In the genomic region with DNA sequence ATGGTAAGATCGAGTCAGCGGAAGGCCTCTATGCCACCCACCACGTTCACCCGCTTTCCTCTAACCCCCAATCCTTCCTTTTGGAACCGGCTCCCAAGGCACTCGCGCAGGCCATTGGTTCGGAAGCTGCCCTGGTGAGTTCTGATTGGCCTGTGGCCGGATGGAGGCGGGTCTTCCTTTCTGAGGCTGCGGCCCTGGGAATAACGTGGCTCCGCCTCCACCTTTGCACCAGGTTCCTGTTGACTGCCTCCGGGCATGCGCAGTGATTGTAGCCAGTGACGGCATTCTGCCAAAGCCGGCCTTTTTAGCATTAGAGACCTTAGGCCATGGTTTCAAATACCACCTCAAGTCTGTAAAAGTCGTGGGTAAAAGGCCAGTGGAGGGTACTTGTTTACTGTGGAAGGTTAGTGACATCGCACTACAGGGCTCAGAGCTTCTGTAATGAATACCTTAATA, we compare ENCODE assay signal across 8 mouse cellular contexts. TPM values are rescaled to one million over a fixed set of nuclear protein-coding genes. Genes with fewer than 3 reads are reported as not detected.
DNase-seq lines count a peak whose midpoint lies in the region; ATAC-seq lines count a peak whose summit lies in the region.

No protein-coding gene starts in this region.

- H3K4me2 ChIP-seq in forebrain, embryonic 14.5 days (ENCODE audit: low read length), result peak overlapping the region; percentile 41
- H3K4me2 ChIP-seq in neural tube, embryonic 15.5 days, result peak overlapping the region; percentile 42

- H3K4me3 ChIP-seq in forebrain, embryonic 14.5 days (ENCODE audit: low read depth, low read length), result peak overlapping the region; percentile 17; the same call in 1 of the 2 replicates
- H3K4me3 ChIP-seq in neural tube, embryonic 15.5 days (replicated peaks), result peak overlapping the region; percentile 29

- ATAC-seq in forebrain, embryonic 14.5 days, result peak; percentile 94
- peak; percentile 93 for ATAC-seq in neural tube, embryonic 15.5 days (ENCODE audit: low FRiP score)

- no peaks in the 10 kb centered on the region for H3K27me3 ChIP-seq in forebrain, embryonic 14.5 days (replicated peaks; ENCODE audit: control insufficient read depth, insufficient read depth, low read length)
- H3K27me3 ChIP-seq in neural tube, embryonic 15.5 days (replicated peaks), result no peaks in the 10 kb centered on the region

- DNase-seq in ES-CJ7 (ENCODE audit: low read depth, low spot score), result peak; percentile 96
- peak; percentile 97 for DNase-seq in cerebellum, adult 11 months
- peak; percentile 97 for DNase-seq in forebrain, embryonic 14.5 days (ENCODE audit: low spot score)
- DNase-seq in heart, postnatal 14 days, result peak; percentile 93 to 95
- peak; percentile 97 for DNase-seq in layer of hippocampus, adult 11-12 months (ENCODE audit: low spot score)
- DNase-seq in lung, adult 18-20 months, result peak; percentile 97 to 98
- DNase-seq in testis, postnatal 14 days (ENCODE audit: low spot score), result peak; percentile 96

- no peaks in the 10 kb centered on the region for H3K36me3 ChIP-seq in forebrain, embryonic 14.5 days (ENCODE audit: control insufficient read depth, insufficient read depth, low read length)
- H3K36me3 ChIP-seq in neural tube, embryonic 15.5 days, result no peaks in the 10 kb centered on the region

- H3K27ac ChIP-seq in forebrain, embryonic 14.5 days (ENCODE audit: low read depth, low read length), result 0 out of 2 replicates have a peak overlapping the region, but pooled peaks have one; percentile 27
- H3K27ac ChIP-seq in neural tube, embryonic 15.5 days (replicated peaks), result peak overlapping the region; percentile 74

- H3K9ac ChIP-seq in forebrain, embryonic 14.5 days (ENCODE audit: low read length), result no peak overlapping the region
- H3K9ac ChIP-seq in neural tube, embryonic 15.5 days (replicated peaks), result no peak overlapping the region

- WGBS in forebrain, embryonic 14.5 days, result 35% methylated on average over 18 of the region's 19 CpGs
- 14% methylated on average over 19 of the region's 19 CpGs for WGBS in neural tube, embryonic 15.5 days

- H3K9me3 ChIP-seq in forebrain, embryonic 14.5 days (replicated peaks; ENCODE audit: control insufficient read depth, low read length), result no peaks in the 10 kb centered on the region
- no peaks in the 10 kb centered on the region for H3K9me3 ChIP-seq in neural tube, embryonic 15.5 days (replicated peaks)

- intact Hi-C loops in heart, postnatal 14 days (cut with DNase I), result no loop called here

- peaks cover 3% of the 10 kb centered on the region; the same call in 1 of the 2 replicates for H3K4me1 ChIP-seq in forebrain, embryonic 14.5 days (ENCODE audit: control insufficient read depth, insufficient read depth, low read length)
- peaks cover 5% of the 10 kb centered on the region; the same call in 1 of the 2 replicates for H3K4me1 ChIP-seq in neural tube, embryonic 15.5 days

RNA-seq across cellular contexts. Expression of a gene that starts 6.5 kb away (rescaled TPM):
- polyA plus RNA-seq in forebrain, embryonic 14.5 days (2014; fragmentation: Nextera tagmentation; extraction: Ambion mirVana), result 0.15 and 0.33 TPM in 2 replicates
- total RNA-seq in heart, postnatal 14 days (2021), result 1 to 10 TPM; 2.7 to 4.0 TPM
- 0.14 and 2.0 TPM in 2 replicates for polyA plus RNA-seq in neural tube, embryonic 15.5 days (2015; fragmentation: Nextera tagmentation; extraction: Ambion mirVana)

RNA-seq across cellular contexts. Expression of a gene that starts 22.3 kb away (rescaled TPM):
- polyA plus RNA-seq in forebrain, embryonic 14.5 days (2014; fragmentation: Nextera tagmentation; extraction: Ambion mirVana), result 42.8 and 47.7 TPM in 2 replicates
- total RNA-seq in heart, postnatal 14 days (2021), result 1 to 10 TPM; 6.0 to 6.7 TPM
- polyA plus RNA-seq in neural tube, embryonic 15.5 days (2015; fragmentation: Nextera tagmentation; extraction: Ambion mirVana), result 34.6 and 42.5 TPM in 2 replicates

RNA-seq across cellular contexts. Expression of a gene that starts 35.9 kb away (rescaled TPM):
- polyA plus RNA-seq in forebrain, embryonic 14.5 days (2014; fragmentation: Nextera tagmentation; extraction: Ambion mirVana), result 35.2 and 43.2 TPM in 2 replicates
- total RNA-seq in heart, postnatal 14 days (2021), result 10 to 100 TPM; 67.7 to 71.3 TPM
- polyA plus RNA-seq in neural tube, embryonic 15.5 days (2015; fragmentation: Nextera tagmentation; extraction: Ambion mirVana), result 56.2 and 64.9 TPM in 2 replicates

RNA-seq across cellular contexts. Expression of a gene that starts 48.9 kb away (rescaled TPM):
- 388 and 477 TPM in 2 replicates for polyA plus RNA-seq in forebrain, embryonic 14.5 days (2014; fragmentation: Nextera tagmentation; extraction: Ambion mirVana)
- 100 to 1,000 TPM; 158 to 181 TPM for total RNA-seq in heart, postnatal 14 days (2021)
- 309 and 341 TPM in 2 replicates for polyA plus RNA-seq in neural tube, embryonic 15.5 days (2015; fragmentation: Nextera tagmentation; extraction: Ambion mirVana)

Comparison
In these comparisons a context has a peak if more than half of its experiments do, and no peak if none do; other contexts are left out.
1. Peak in every context shown above with its lines: DNase-seq, ATAC-seq, H3K4me3 ChIP-seq and H3K27ac ChIP-seq.